Mouse (Mus musculus) megakaryocyte, embryonic 14.5 days (primary cell): ENCODE measurements around the gene Epas1. TPM values are rescaled to one million over a fixed set of nuclear protein-coding genes. Genes with fewer than 3 reads are reported as not detected.

Experiments
- H3K27me3 ChIP-seq: replicated peaks from 2 replicates; pipeline ENCODE3; 2012; ENCODE audit warnings: inconsistent platforms
- H3K36me3 ChIP-seq: replicated peaks from 2 replicates; pipeline ENCODE3; 2012; ENCODE audit warnings: low read length, inconsistent platforms, mixed read lengths
- H3K4me1 ChIP-seq: 2 replicates; pipeline ENCODE4 v1.6.1; 2012; ENCODE audit warnings: inconsistent platforms
- H3K4me3 ChIP-seq: replicated peaks from 2 replicates; pipeline ENCODE3; 2012; ENCODE audit warnings: moderate library complexity, mild to moderate bottlenecking, inconsistent platforms
- H3K9me3 ChIP-seq: 2 replicates; pipeline ENCODE4 v1.6.1; 2012; ENCODE audit warnings: inconsistent platforms
- FLI1 ChIP-seq: IDR thresholded peaks from 2 replicates; pipeline ENCODE4 v1.6.1; 2012; ENCODE audit warnings: low read length, inconsistent platforms, mixed read lengths
- GATA1 ChIP-seq: IDR thresholded peaks from 3 replicates; pipeline ENCODE4 v1.6.1; 2012; ENCODE audit warnings: mixed read lengths, low read length, inconsistent platforms, borderline replicate concordance
- polyA plus RNA-seq: library from polyadenylated mRNA; stranded (reverse); fragments of >175 nt; gene quantifications from 2 replicates; pipeline ENCODE4 v1.2.3, GENCODE M21; 2012; ENCODE audit warnings: low replicate concordance; ENCODE audit not compliant: insufficient read depth

Gene Epas1
- polyA plus RNA-seq, 1 experiment: 0.96 TPM

GRCm38 (mm10) chr17:86801213-86801815 is 47.8 kb downstream of the Epas1 start:
- Histone ChIP-seq H3K9me3 (no peaks in the 10 kb centered on the region), H3K27me3 (peaks cover 42% of the 10 kb centered on the region), H3K4me3 (no peak overlapping the region)

DNA sequence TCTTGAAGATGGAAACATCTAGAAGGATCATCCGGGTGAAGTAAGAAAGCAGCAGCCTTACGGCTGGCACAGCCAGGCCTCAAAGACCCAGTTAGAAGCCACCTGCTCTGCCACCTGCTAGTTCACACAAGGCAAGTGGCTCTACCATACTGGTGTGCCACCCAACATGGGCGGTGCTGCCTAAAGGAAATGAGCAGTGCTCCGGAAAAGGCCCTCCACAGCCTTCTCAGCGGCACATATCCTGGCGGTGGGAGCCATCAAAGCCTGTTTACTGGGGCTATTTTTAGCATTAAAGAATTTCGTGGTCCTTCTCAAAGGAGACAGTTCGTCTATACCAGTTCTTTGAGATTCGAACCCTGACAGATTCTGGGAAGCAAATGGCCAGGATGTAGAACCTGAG is 48.4 kb downstream of the Epas1 start:
- no peak overlapping the region for H3K4me3 ChIP-seq
- TF ChIP-seq FLI1 (no peak), GATA1 (no peak)

More at GRCm38 (mm10) chr17:86801213-86801815, 47.8 kb downstream of the Epas1 start:
- peaks cover 57% of the 10 kb centered on the region for H3K4me1 ChIP-seq
- TF ChIP-seq FLI1 (no peak), GATA1 (no peak)
- H3K36me3 ChIP-seq: no peaks in the 10 kb centered on the region

DNA sequence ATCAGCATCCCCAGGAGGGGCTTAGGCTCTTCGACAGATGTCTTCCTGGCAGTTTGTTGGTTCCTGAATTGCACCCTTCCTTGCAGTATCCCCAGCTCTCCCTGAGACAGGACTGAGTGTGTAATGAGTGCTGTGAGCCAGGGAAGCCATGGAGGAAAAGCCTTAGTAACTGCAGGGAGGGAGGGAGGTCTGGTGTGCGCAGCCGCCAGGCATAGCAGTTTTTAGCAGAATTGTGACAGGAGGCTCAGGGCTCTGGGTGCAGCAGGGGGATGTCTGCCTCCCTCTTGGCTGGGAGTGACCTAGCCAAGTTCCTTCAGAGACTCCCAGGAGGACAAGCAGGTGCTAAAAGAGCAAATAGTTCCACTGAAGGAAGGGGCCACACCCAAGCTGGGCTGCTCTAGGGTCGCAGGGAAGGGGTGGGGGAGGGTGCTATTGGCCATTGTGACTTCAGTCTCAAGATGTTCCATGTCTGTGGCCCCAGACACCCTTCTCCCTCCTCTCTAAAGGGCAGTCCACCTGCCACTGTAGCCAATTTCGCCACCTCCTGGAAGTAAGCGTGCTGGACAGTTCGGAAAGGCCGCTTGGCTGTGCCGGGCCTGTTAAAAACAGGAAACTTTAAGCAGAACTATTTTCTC is 49.0 kb downstream of the Epas1 start:
- Histone ChIP-seq H3K36me3 (no peaks in the 10 kb centered on the region), H3K4me1 (peaks cover 52% of the 10 kb centered on the region), H3K27me3 (peaks cover 51% of the 10 kb centered on the region), H3K4me3 (peak overlapping the region; percentile 10), H3K9me3 (no peaks in the 10 kb centered on the region)
- TF ChIP-seq GATA1: no peak
- TF ChIP-seq FLI1: no peak

More for the DNA sequence above, 48.4 kb downstream of the Epas1 start:
- no peaks in the 10 kb centered on the region for H3K9me3 ChIP-seq
- peaks cover 47% of the 10 kb centered on the region for H3K27me3 ChIP-seq
- peaks cover 57% of the 10 kb centered on the region for H3K4me1 ChIP-seq
- no peaks in the 10 kb centered on the region for H3K36me3 ChIP-seq

DNA sequence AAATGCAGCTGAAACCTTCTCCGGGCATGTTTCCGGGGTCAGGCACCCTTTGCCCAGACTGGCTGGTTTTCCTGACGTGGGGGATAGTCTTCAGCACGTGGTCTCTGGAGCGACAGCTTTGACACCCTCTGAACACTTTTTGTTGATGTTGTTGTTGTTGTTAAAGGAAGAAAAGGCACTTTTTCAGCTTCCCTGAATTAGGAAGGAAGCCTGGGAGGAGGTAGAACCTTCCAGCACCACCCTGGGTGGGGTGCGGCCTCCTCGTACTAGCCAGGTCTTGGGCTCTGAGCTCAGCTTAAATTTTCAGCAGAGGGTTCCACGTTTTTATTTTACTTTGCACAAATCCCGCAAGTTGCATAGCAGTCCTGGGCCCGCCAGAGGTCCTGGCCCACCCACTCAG is 49.6 kb downstream of the Epas1 start:
- no peak overlapping the region for H3K4me3 ChIP-seq
- H3K9me3 ChIP-seq: no peaks in the 10 kb centered on the region
- peaks cover 45% of the 10 kb centered on the region for H3K4me1 ChIP-seq
- no peaks in the 10 kb centered on the region for H3K36me3 ChIP-seq
- peaks cover 56% of the 10 kb centered on the region for H3K27me3 ChIP-seq
- TF ChIP-seq FLI1: no peak
- TF ChIP-seq GATA1: no peak

DNA sequence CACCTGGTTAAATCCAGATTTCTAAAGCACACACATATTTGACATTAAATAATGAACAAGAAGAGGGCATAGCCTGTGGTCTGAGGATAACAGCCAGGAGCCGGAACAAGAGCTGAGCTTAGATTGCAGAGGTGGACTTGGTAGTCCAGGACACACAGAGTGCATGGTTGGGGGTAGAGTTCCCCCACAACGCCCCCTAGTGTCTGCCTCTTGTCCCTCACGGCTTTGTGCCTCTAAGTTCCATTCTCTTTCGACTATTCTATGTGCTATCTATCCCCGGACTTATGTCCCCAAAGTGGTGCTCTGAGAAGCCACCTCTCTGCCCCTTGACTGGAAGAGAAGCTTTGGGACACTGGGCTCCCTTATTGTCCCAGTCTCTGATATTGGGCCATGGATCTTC is 50.2 kb downstream of the Epas1 start:
- TF ChIP-seq GATA1 (no peak), FLI1 (no peak)
- Histone ChIP-seq H3K36me3 (no peaks in the 10 kb centered on the region), H3K9me3 (no peaks in the 10 kb centered on the region), H3K4me3 (no peak overlapping the region), H3K4me1 (peaks cover 40% of the 10 kb centered on the region), H3K27me3 (peaks cover 57% of the 10 kb centered on the region)

- Histone ChIP-seq H3K9me3 (no peaks in the 10 kb centered on the region), H3K27me3 (peaks cover 63% of the 10 kb centered on the region), H3K4me1 (no peaks in the 10 kb centered on the region; the same call in 1 of the 2 replicates), H3K4me3 (no peak overlapping the region), H3K36me3 (no peaks in the 10 kb centered on the region)
- TF ChIP-seq FLI1: no peak
- TF ChIP-seq GATA1: no peak
Observed at GRCm38 (mm10) chr17:86812029-86812428, 58.5 kb downstream of the Epas1 start.

GRCm38 (mm10) chr17:86814320-86814719 is 60.8 kb downstream of the Epas1 start:
- no peak for TF ChIP-seq GATA1
- no peak for TF ChIP-seq FLI1
- Histone ChIP-seq H3K4me1 (no peaks in the 10 kb centered on the region; the same call in 1 of the 2 replicates), H3K4me3 (no peak overlapping the region), H3K36me3 (no peaks in the 10 kb centered on the region), H3K9me3 (no peaks in the 10 kb centered on the region), H3K27me3 (peaks cover 55% of the 10 kb centered on the region)

GRCm38 (mm10) chr17:86815016-86815865 is 61.7 kb downstream of the Epas1 start:
- H3K4me3 ChIP-seq: no peak overlapping the region
- no peaks in the 10 kb centered on the region for H3K9me3 ChIP-seq
- H3K36me3 ChIP-seq: no peaks in the 10 kb centered on the region
- H3K4me1 ChIP-seq: no peaks in the 10 kb centered on the region; the same call in 1 of the 2 replicates
- no peak for TF ChIP-seq FLI1
- TF ChIP-seq GATA1: no peak
- peaks cover 49% of the 10 kb centered on the region for H3K27me3 ChIP-seq

DNA sequence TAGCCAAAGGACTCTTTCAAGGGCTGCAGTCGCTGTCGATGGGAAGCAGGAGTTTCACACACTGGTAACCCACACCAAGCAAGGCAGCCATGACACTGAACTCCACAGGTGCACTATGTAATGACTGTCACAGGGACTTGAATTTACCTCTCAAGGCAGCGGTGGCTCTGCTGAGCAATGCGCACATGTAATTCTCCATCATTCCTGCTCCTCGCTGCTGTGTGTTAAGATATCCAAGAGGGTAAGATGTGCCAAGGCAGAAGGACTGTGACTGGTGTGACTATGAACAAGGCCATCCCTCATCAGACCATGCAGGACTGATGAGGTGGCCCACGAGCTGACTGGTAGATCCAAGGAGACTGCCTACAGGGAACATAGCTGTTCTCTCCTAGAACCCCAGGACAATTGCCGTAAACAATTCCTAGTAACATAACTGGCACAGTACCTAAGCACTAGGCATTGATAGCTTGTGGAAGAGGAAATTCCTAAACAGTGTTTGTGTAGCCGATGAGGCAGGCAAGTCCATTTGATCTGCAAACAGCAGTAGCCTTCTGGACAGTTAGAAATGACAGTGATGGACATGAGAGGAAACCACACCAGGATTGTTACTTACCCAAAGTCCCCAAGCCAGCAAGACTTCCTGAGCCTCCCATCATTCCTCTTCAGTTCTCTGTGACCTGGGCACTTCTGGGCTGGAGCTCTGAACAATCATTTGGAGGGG is 68.7 kb downstream of the Epas1 start:
- no peak for TF ChIP-seq FLI1
- TF ChIP-seq GATA1: no peak
- Histone ChIP-seq H3K4me3 (peak overlapping the region; percentile 17), H3K4me1 (peaks cover 19% of the 10 kb centered on the region), H3K27me3 (peaks cover 62% of the 10 kb centered on the region), H3K9me3 (no peaks in the 10 kb centered on the region), H3K36me3 (no peaks in the 10 kb centered on the region)
